Mouse (Mus musculus): ENCODE results near the gene Polr2e.

The Polr2e gene

DNA sequence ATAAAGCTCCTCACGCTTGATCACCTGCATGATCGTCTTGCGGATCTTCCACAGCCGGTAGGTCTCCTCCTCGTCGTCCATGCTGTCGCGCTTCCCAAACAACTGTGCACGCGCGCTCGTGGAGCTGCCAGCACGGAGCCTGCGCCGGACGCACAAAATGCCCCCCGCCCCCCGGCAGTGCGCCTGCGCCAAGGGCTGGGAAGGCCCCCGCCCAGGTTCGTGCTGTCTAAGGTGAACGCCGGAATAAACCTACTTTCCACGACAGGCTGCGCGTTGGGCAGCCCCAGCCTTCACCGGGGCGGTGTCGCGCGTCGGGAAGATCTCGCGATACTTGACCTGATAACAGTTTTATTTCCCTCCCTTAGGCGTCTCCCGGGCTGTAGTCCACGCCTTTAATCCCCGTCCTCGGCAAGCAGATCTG, at the start of gene Polr2e:
TSS of gene Polr2e (minus strand) at position 237 of the 421 bp plus-strand sequence.
- peak; percentile 98 for DNase-seq (ENCODE audit: low read depth, low spot score)

DNA sequence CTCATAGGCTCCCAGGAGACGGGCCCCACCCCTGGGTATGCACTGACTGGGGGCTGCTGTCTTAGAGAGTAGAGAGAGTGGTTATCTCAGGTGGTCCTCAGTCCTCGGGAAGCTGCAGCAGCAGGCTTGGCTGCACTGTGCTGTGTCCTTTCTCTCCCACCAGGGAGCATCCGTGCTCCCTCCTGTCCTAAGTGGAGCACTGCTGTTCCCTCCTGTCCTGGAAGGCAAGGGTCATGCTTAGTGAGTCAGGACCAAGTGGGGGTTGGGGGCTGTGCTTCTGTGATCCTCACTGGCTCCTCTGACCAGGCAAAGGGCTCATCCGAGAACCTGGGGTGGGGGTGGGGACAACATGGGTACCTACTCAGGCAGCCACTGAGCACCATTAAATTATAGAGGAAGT, 49.6 kb upstream of the Polr2e start:
- DNase-seq (ENCODE audit: low read depth, low spot score): no peak

GRCm38 (mm10) chr10:80087483-80087882, 47.9 kb upstream of the Polr2e start:
- no peak for DNase-seq (ENCODE audit: low read depth, low spot score)

DNA sequence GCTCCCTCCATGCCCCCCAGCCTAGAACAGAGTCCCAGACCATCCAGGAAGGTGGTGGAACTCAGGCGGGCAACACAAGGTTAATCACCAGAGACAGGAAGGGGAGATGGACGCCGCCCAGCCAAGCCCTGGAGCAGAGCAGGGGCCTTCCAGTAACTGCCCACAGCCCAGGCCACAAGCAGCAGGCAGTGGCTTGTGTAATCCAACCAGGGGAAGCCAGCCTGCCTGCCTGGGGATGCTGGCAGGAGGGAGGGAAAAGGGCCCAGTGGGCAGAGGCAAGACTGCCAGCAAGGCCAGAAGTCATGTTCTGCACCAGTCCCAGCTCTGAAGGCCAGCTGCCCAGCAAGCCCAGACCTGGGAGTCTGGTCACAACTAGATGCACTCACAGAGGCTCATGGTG, 47.3 kb upstream of the Polr2e start:
- DNase-seq (ENCODE audit: low read depth, low spot score): no peak

DNA sequence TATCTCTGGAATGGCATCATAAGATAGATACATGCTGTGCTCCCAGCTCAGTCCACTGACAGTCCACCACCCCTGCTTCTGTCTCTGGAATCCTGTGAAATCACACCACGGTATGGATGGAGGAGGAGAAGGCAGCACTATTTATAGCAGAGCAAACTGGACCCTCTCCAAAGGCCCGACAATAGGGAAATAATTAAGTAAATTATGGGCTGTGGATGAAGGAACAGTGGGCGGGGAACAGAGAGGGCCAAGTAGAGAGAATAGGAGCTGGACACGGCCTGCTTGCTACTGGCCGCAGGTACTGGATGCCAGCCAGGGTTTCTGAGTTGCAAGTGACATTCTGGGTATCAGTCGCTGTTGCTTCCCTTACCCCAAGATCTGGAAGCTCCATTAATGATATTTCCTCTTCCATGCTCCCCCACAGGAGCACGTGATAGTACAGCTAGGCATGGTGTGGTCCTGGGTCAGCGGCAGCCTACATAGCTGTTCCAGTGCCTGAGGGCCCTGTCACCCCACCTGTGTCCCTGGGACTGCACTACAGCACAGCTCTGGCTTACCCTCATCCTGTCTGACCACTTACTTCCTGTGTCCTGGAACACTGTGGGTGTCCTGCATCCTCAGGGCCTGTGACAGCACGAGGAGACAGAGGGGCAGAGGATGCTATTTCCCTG, 45.4 kb upstream of the Polr2e start:
- no peak for DNase-seq (ENCODE audit: low read depth, low spot score)

DNA sequence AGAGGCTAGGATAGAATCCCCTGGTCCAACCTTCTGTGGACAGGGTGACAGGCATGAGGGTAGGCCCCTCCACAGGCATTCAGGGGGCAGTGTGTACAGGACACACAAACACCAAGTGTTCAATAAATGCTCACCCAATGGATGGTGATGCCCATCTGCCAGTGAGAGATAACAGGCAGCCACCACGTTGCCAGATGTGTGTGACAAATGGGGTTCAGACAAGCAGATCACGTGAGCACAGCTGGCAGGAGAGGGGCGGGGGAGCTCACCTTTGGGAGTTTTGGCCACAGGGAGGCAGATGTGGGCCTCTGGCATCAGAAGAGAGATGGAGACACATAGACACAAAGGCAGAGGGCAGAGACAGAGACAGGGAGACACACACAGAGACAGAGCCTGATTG, 41.5 kb upstream of the Polr2e start:
- DNase-seq (ENCODE audit: low read depth, low spot score): no peak

DNA sequence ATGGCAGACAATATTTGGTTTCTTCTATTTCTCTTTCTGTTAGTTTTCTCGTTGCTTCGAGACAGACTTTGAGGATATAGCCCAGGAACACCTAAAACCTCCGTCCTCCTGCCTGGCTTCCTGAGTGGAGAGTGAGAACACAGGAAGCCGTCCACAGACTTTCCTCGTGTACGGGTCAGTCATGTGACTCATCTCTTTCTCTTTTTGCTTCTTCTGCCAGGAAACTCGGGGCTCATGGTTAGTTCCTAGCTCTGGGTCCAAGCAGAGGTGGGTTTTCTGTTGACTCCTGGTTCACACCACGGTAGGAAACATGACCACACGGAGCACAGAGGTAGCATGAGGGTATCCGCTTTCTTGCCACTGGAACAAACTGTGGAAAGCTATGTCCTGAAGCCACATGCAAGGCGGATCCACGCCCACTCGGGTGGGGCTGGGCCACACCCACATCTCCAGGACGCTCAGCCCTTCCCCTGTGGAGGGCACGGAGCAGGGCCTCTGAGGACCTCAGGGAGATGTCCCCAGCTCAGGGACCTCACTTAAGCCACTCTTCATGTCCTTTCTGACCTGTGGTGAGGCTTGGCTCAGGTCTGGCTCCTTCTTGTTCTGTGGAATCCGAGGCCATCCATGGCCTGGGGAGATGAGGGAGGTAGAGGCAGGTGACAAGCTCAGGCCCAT, 40.9 kb upstream of the Polr2e start:
- no peak for DNase-seq (ENCODE audit: low read depth, low spot score)

- no peak for DNase-seq (ENCODE audit: low read depth, low spot score)
Measured at GRCm38 (mm10) chr10:80078366-80078765, 38.8 kb upstream of the Polr2e start.

DNA sequence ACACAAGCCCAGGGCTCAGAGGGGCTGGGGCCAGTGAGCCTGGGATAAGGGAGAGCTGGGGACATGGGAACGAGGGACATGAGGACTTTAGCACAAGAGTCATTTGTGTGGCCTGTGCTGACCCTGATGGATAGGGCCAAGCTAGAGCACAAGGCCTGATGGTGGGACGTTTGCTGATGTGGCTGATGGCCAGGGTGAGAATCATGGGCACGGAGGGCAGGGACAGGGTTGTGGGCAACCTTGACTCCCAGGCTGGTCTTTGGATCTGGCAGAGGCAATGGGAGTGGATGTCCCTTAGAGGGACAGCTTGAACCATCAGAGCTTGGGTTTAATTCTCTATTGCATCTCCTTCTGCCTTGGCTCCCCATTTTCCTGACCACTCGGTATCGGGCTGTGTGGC, 37.7 kb upstream of the Polr2e start:
- no peak for DNase-seq (ENCODE audit: low read depth, low spot score)

- DNase-seq (ENCODE audit: low read depth, low spot score): no peak
Measured at GRCm38 (mm10) chr10:80076386-80076785, 36.8 kb upstream of the Polr2e start.

- DNase-seq (ENCODE audit: low read depth, low spot score): no peak
Measured at GRCm38 (mm10) chr10:80075924-80076323, 36.3 kb upstream of the Polr2e start.

- no peak for DNase-seq (ENCODE audit: low read depth, low spot score)
Measured at GRCm38 (mm10) chr10:80074813-80075601, 35.4 kb upstream of the Polr2e start.

- no peak for DNase-seq (ENCODE audit: low read depth, low spot score)
Measured at GRCm38 (mm10) chr10:80072623-80073489, 33.3 kb upstream of the Polr2e start.

DNA sequence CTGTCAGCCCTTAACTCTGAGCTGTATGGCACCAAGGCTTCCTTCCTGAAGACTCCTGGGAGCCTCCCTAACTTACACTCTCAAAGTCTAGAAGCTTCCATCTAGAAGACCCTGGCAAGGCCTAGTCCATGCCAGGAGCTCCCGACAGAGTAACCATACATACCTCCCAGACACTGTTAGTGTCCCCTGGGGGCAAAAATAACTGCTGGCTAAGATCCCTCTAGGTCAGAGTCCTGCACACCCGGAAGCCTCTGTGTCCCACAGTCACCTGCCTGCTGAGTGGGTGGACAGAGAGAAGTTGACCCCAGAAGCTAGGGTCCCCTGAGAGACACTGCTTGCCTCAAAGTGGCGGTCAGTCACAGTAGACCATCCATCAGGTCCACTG, 31.9 kb upstream of the Polr2e start:
- no peak for DNase-seq (ENCODE audit: low read depth, low spot score)

GRCm38 (mm10) chr10:80070837-80071515, 31.4 kb upstream of the Polr2e start:
- DNase-seq (ENCODE audit: low read depth, low spot score): no peak

DNA sequence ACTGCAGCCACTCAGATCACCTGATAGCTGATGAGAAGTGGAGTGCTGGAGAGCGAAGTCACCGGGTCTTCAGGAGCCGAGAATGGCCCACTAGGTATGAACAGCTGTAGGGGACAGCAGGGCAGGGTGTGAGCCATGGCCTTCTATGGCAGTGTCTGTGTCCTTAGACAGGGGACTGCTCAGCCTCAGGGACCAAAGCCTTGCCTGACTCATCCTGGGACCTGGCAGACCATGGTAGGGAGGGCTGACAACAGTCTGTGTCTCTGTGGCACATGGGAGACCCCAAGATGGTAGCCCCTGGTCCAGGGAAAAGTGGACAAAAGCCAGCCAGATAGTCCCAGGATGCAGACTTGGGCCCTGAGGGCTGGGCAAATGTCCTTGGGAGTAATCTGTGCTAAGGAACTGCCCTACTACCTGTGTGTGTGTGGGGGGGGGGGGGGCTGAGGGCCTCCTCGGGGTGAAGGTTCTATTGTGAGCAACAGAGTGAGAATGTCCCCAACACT, 30.4 kb upstream of the Polr2e start:
- DNase-seq (ENCODE audit: low read depth, low spot score): no peak

- no peak for DNase-seq (ENCODE audit: low read depth, low spot score)
Measured at GRCm38 (mm10) chr10:80069251-80069650, 29.7 kb upstream of the Polr2e start.

DNA sequence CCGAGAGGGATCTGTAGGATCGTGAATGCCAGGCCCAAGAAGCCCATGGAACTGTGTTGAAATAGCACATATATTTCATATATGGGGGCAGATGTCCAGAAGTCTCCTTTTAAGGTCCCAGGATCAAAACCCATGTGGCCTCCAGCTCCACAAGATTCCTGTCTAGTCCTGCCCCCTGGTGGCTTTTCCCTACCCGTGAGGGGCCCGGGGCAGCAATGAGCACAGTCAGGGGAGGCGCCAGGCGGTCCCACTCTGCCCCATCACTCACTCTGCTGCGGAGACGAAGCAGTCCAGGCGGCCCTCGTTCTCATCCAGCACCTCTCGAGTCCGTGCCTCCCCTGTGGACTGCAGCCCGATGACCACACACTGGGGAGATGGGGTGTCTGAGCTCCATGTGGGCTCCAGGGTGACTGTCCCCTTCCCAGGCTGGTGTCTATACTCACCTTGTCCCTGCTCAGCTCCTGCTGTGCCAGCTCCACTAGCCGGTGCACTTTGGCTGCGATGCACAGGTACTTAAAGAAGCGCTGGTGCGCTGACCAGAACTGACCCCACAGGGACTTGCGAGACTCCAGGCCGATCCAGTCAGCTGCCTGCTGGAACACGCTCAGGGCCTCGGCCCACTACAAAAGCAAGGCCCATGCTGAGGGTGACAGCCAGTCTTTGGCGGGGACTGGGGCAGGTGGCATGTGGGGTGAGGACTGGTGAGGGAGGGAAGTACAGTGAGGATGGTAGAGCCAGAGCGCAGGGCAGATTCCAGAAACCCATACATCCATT, 24.5 kb upstream of the Polr2e start:
- no peak for DNase-seq (ENCODE audit: low read depth, low spot score)

DNA sequence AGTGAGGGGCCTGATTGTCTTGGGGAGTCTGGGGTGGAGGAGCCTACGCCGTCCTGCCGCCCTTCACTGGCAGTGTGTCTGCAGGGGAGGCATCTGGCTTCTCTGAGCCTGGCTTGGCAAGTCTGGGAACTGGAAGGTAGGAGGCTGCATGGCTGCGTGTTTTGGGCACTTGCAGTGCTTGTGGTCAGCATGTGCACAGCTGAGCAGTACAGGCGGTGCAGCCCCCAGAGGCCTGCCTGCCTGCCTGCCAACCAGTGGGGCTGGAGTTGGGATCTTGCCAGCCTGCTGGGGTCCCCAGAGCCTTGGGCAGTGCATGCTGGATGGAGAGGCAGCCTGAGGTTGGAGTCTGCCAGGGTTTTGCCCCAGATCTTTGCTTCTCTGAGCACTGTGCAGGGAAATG, 23.5 kb upstream of the Polr2e start:
- no peak for DNase-seq (ENCODE audit: low read depth, low spot score)

DNA sequence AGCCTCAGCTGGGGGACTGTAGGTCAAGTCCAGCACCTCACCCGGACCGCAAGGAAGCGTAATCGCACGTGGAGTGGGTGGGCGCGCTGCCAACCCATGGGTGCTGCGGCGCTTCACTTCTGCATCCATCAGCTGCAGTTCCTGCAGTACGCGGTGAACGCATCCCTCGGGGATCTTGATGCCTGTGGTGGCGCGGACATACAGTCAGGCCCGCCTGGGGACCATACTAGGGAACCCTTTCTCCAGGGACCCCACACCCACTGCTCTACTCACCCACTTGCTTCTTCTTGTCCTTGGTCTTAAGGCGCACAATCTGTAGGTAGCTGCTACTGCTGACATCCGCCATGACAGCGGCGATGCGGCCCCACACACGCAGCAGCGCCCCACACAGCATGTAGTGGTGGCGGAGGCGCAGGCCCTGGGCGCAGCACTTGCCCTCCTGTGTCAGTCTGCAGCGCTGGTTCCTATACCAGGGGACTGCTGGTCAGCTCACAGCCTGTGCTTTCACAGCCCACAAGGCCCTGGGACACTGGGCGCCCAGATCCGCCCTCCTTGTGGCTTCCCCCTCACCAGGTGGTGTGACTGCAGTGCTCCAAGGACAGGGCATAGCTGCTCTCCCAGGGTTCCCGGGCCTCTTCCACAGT, 18.2 kb upstream of the Polr2e start:
- DNase-seq (ENCODE audit: low read depth, low spot score): no peak
